Mouse (Mus musculus) bone marrow, adult 2 months (tissue): ENCODE data around the gene Glrx2. TPM values are rescaled to one million over a fixed set of nuclear protein-coding genes. Genes with fewer than 3 reads are reported as not detected.

ENCODE experiments used
- H3K27ac ChIP-seq: fragments of 200-500 bp; 2 replicates; pipeline ENCODE4 v1.5.1; 2012; ENCODE audit warnings: low read depth, mild to moderate bottlenecking, control low read depth, inconsistent platforms, low read length; ENCODE audit not compliant: control insufficient read depth, poor library complexity, insufficient read depth
- H3K4me1 ChIP-seq: fragments of 200-500 bp; 2 replicates; pipeline ENCODE4 v1.6.1; 2011; ENCODE audit warnings: low read length; ENCODE audit not compliant: control insufficient read depth, insufficient read depth
- H3K4me3 ChIP-seq: fragments of 200-500 bp; replicated peaks from 2 replicates; pipeline ENCODE3; 2011; ENCODE audit warnings: mild to moderate bottlenecking, low read depth, low read length, control low read depth; ENCODE audit not compliant: control insufficient read depth
- CTCF ChIP-seq: fragments of 200-500 bp; IDR thresholded peaks from 2 replicates; pipeline ENCODE4 v1.5.1; 2011; ENCODE audit warnings: low read length, control low read depth; ENCODE audit not compliant: control insufficient read depth, insufficient read depth
- POLR2A ChIP-seq: fragments of 200-500 bp; IDR thresholded peaks from 2 replicates; pipeline ENCODE4 v1.6.1; 2011; ENCODE audit warnings: low read depth, mild to moderate bottlenecking, control low read depth, low read length, borderline replicate concordance; ENCODE audit not compliant: control insufficient read depth
- WGBS: fragments of 180-500 bp; shearing (Covaris S2); methylation state at CpG from one replicate; pipeline ENCODE4 v1.1.7; 2018; 5-methylcytosine and 5-hydroxymethylcytosine counted together
- polyA plus RNA-seq: library from polyadenylated mRNA; stranded (reverse); fragments of >200 nt; gene quantifications from 2 replicates; pipeline ENCODE4 v1.2.4, GENCODE M21; 2011; ENCODE audit warnings: low replicate concordance; ENCODE audit not compliant: missing spikeins, insufficient read depth, insufficient read length

Gene Glrx2
- polyA plus RNA-seq, 1 experiment, result 59.9 TPM

GRCm38 (mm10) chr1:143738811-143739210, 22.7 kb downstream of the Glrx2 start:
- peak overlapping the region; percentile 79; the same call in 1 of the 2 replicates for H3K27ac ChIP-seq
- TF ChIP-seq POLR2A, result no peak
- no peak for TF ChIP-seq CTCF
- WGBS, result 2% methylated on average over 11 of the region's 11 CpGs
- peak overlapping the region; percentile 95 for H3K4me3 ChIP-seq
- H3K4me1 ChIP-seq, result no peaks in the 10 kb centered on the region; the same call in 1 of the 2 replicates

- TF ChIP-seq CTCF (peak; percentile 5; the same call in 1 of the 2 replicates), POLR2A (peak; percentile 71; the same call in 1 of the 2 replicates)
- H3K4me3 ChIP-seq, result peak overlapping the region; percentile 95
- H3K27ac ChIP-seq, result peak overlapping the region; percentile 79
- under 1% methylated on average over 70 of the region's 71 CpGs for WGBS
- H3K4me1 ChIP-seq, result no peaks in the 10 kb centered on the region; the same call in 1 of the 2 replicates
Measured at GRCm38 (mm10) chr1:143739361-143740350, 23.5 kb downstream of the Glrx2 start.

- TF ChIP-seq POLR2A (no peak), CTCF (no peak)
- Histone ChIP-seq H3K4me3 (no peak overlapping the region), H3K4me1 (no peaks in the 10 kb centered on the region; the same call in 1 of the 2 replicates), H3K27ac (no peak overlapping the region)
- WGBS, result 84% methylated on average over 10 of the region's 10 CpGs
Measured at GRCm38 (mm10) chr1:143740581-143740980, 24.4 kb downstream of the Glrx2 start.

GRCm38 (mm10) chr1:143741331-143741730, 25.2 kb downstream of the Glrx2 start:
- no peak for TF ChIP-seq CTCF
- TF ChIP-seq POLR2A, result no peak
- 59% methylated on average over 5 of the region's 5 CpGs for WGBS
- H3K4me1 ChIP-seq, result no peaks in the 10 kb centered on the region; the same call in 1 of the 2 replicates
- no peak overlapping the region for H3K4me3 ChIP-seq
- H3K27ac ChIP-seq, result no peak overlapping the region

GRCm38 (mm10) chr1:143742186-143742585, 26.0 kb downstream of the Glrx2 start:
- WGBS, result 91% methylated on average over 6 of the region's 6 CpGs
- TF ChIP-seq CTCF (no peak), POLR2A (no peak)
- H3K4me3 ChIP-seq, result no peak overlapping the region
- no peak overlapping the region for H3K27ac ChIP-seq
- H3K4me1 ChIP-seq, result no peaks in the 10 kb centered on the region; the same call in 1 of the 2 replicates

GRCm38 (mm10) chr1:143745871-143746270, 29.7 kb downstream of the Glrx2 start:
- no peak overlapping the region for H3K4me3 ChIP-seq
- H3K27ac ChIP-seq, result no peak overlapping the region
- TF ChIP-seq POLR2A (no peak), CTCF (no peak)
- WGBS, result 94% methylated on average over 10 of the region's 10 CpGs
- no peaks in the 10 kb centered on the region for H3K4me1 ChIP-seq

GRCm38 (mm10) chr1:143762159-143762558, 46.0 kb downstream of the Glrx2 start:
- no peak overlapping the region for H3K4me3 ChIP-seq
- no peak overlapping the region for H3K27ac ChIP-seq
- 90% methylated on average over 8 of the region's 8 CpGs for WGBS
- H3K4me1 ChIP-seq, result no peaks in the 10 kb centered on the region
- TF ChIP-seq POLR2A, result no peak
- no peak for TF ChIP-seq CTCF

GRCm38 (mm10) chr1:143764443-143764842, 48.3 kb downstream of the Glrx2 start:
- Histone ChIP-seq H3K4me1 (no peaks in the 10 kb centered on the region), H3K27ac (no peak overlapping the region), H3K4me3 (no peak overlapping the region)
- no peak for TF ChIP-seq POLR2A
- TF ChIP-seq CTCF, result no peak
- 55% methylated on average over 1 of the region's 1 CpGs for WGBS

- H3K27ac ChIP-seq, result no peak overlapping the region
- H3K4me1 ChIP-seq, result no peaks in the 10 kb centered on the region
- WGBS, result 86% methylated on average over 4 of the region's 4 CpGs
- TF ChIP-seq POLR2A (no peak), CTCF (no peak)
- no peak overlapping the region for H3K4me3 ChIP-seq
Measured at GRCm38 (mm10) chr1:143765801-143766200, 49.7 kb downstream of the Glrx2 start.
